Mouse (Mus musculus): ENCODE results near the gene Dct. TPM values are rescaled to one million over a fixed set of nuclear protein-coding genes. Genes with fewer than 3 reads are reported as not detected.

Dct gene
- polyA plus RNA-seq, 1 experiment from 2014 or later: 0.73 TPM

DNA sequence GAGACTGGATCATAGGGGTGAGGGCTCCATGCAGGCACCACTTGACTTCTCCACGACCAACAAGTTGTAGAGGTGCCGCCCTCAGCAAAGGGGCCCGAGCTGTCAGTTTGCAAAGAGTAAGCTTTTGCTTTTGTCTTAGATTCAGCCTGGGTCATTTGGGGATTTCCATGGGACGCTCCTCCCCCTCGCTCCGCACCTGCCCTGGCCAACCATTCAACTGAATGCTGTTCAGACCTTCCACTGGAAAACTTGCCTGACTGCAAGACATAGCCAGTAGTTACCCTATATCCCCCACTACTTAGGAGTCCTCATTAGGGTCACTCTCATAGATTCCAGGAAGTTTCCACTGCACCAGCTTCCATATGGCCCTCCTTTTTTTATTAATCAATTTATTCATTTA is 31.8 kb upstream of the Dct start:
- Histone ChIP-seq H3K4me3 (ENCODE audit: low read depth, low read length) (no peak overlapping the region), H3K9me3 (replicated peaks; ENCODE audit: control insufficient read depth, low read length) (no peaks in the 10 kb centered on the region), H3K36me3 (ENCODE audit: control insufficient read depth, insufficient read depth, low read length) (no peaks in the 10 kb centered on the region), H3K9ac (ENCODE audit: low read depth, low read length) (no peak overlapping the region), H3K27me3 (ENCODE audit: control insufficient read depth, insufficient read depth, low read length) (no peaks in the 10 kb centered on the region), H3K4me2 (no peak overlapping the region), H3K4me1 (ENCODE audit: control insufficient read depth, insufficient read depth, low read length) (no peaks in the 10 kb centered on the region), H3K27ac (ENCODE audit: low read depth, low read length) (no peak overlapping the region)
- ATAC-seq (replicated peaks; ENCODE audit: insufficient number of reproducible peaks, low FRiP score, low TSS enrichment): no peak
- WGBS (ENCODE audit: insufficient replicate concordance): 82% methylated on average over 6 of the region's 6 CpGs

DNA sequence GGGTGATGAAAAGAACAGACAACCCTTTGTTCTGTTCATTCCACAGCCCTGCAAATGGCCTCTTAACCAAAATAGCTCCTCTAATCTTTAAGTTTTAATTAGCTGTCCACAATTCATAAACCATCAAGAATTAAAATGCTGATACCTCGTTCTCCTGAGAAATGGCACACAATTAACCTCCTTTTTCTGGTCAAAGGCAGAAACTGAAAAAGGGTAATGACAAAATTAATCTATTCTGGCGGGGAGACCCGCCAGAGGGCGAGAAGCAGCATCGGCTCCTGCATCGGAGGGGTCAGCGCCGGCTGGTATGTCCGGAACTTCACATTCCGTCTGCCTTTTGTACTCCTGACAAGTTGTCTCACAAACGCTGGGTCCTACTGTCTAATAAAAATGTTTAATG is 28.6 kb upstream of the Dct start:
- Histone ChIP-seq H3K4me2 (peak overlapping the region; percentile 25; the same call in 1 of the 2 replicates), H3K4me1 (ENCODE audit: control insufficient read depth, insufficient read depth, low read length) (no peaks in the 10 kb centered on the region), H3K9me3 (replicated peaks; ENCODE audit: control insufficient read depth, low read length) (no peaks in the 10 kb centered on the region), H3K27ac (ENCODE audit: low read depth, low read length) (no peak overlapping the region), H3K36me3 (ENCODE audit: control insufficient read depth, insufficient read depth, low read length) (no peaks in the 10 kb centered on the region), H3K27me3 (ENCODE audit: control insufficient read depth, insufficient read depth, low read length) (no peaks in the 10 kb centered on the region), H3K9ac (ENCODE audit: low read depth, low read length) (no peak overlapping the region), H3K4me3 (ENCODE audit: low read depth, low read length) (no peak overlapping the region)
- 40% methylated on average over 11 of the region's 11 CpGs for WGBS (ENCODE audit: insufficient replicate concordance)
- ATAC-seq (replicated peaks; ENCODE audit: insufficient number of reproducible peaks, low FRiP score, low TSS enrichment): no peak

DNA sequence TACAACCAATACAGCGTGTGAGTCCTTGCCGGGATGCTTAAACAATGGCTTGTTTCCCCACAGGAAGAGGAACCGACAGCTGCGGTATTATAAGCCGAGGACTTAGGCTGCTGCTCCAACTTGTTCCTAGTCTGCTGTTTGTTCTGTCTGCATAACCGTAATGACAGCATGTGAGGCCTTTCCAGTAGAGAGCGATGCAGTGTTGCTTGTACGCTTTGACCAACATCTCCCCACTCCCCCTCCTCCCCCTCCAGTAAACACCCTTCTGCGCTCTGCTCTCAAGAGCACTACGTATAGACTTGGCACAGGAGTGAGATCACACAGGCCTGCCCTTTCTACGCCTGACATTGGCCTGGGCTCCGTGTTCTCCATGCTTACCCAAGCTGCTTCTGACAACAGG is 18.1 kb upstream of the Dct start:
- H3K9ac ChIP-seq (ENCODE audit: low read depth, low read length): no peak overlapping the region
- no peak overlapping the region for H3K27ac ChIP-seq (ENCODE audit: low read depth, low read length)
- H3K9me3 ChIP-seq (replicated peaks; ENCODE audit: control insufficient read depth, low read length): no peaks in the 10 kb centered on the region
- H3K4me1 ChIP-seq (ENCODE audit: control insufficient read depth, insufficient read depth, low read length): no peaks in the 10 kb centered on the region
- H3K36me3 ChIP-seq (ENCODE audit: control insufficient read depth, insufficient read depth, low read length): no peaks in the 10 kb centered on the region
- no peak for ATAC-seq (replicated peaks; ENCODE audit: insufficient number of reproducible peaks, low FRiP score, low TSS enrichment)
- WGBS (ENCODE audit: insufficient replicate concordance): 74% methylated on average over 12 of the region's 12 CpGs
- H3K4me2 ChIP-seq: no peak overlapping the region
- H3K4me3 ChIP-seq (ENCODE audit: low read depth, low read length): no peak overlapping the region
- no peaks in the 10 kb centered on the region for H3K27me3 ChIP-seq (ENCODE audit: control insufficient read depth, insufficient read depth, low read length)

DNA sequence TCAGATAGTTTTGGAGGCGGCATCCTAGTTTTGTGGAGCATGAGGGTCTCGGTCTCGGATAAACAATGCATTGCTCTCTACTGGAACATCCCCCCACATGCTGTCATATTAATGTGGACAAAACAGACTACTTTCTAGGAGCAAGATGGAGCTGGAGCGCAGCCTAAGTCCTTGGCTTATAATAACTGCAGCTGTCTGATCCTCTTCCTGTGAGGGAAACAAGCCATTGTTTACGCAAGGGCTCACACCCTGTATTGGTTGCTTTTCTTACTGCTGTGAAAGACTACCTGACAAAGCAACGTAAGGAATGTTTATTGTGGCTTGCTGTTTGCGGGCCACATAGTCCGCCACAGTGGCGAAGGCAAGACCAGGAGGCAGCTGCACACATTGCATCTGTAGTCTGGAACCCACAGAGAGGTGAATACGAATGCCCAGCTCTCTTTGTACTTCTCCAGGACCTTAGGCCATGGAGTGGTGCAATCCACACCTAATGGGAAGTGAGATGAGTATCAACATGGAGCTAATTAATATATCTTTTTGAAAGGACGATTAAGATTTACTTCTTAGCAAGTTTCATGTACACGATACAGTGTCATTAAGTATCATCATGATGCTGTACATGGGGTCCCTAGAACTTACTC is 17.5 kb upstream of the Dct start:
- no peak overlapping the region for H3K4me2 ChIP-seq
- no peak overlapping the region for H3K27ac ChIP-seq (ENCODE audit: low read depth, low read length)
- H3K4me1 ChIP-seq (ENCODE audit: control insufficient read depth, insufficient read depth, low read length): no peaks in the 10 kb centered on the region
- no peaks in the 10 kb centered on the region for H3K36me3 ChIP-seq (ENCODE audit: control insufficient read depth, insufficient read depth, low read length)
- no peak for ATAC-seq (replicated peaks; ENCODE audit: insufficient number of reproducible peaks, low FRiP score, low TSS enrichment)
- no peaks in the 10 kb centered on the region for H3K27me3 ChIP-seq (ENCODE audit: control insufficient read depth, insufficient read depth, low read length)
- WGBS (ENCODE audit: insufficient replicate concordance): 79% methylated on average over 12 of the region's 12 CpGs
- H3K9me3 ChIP-seq (replicated peaks; ENCODE audit: control insufficient read depth, low read length): no peaks in the 10 kb centered on the region
- H3K4me3 ChIP-seq (ENCODE audit: low read depth, low read length): no peak overlapping the region
- H3K9ac ChIP-seq (ENCODE audit: low read depth, low read length): no peak overlapping the region

DNA sequence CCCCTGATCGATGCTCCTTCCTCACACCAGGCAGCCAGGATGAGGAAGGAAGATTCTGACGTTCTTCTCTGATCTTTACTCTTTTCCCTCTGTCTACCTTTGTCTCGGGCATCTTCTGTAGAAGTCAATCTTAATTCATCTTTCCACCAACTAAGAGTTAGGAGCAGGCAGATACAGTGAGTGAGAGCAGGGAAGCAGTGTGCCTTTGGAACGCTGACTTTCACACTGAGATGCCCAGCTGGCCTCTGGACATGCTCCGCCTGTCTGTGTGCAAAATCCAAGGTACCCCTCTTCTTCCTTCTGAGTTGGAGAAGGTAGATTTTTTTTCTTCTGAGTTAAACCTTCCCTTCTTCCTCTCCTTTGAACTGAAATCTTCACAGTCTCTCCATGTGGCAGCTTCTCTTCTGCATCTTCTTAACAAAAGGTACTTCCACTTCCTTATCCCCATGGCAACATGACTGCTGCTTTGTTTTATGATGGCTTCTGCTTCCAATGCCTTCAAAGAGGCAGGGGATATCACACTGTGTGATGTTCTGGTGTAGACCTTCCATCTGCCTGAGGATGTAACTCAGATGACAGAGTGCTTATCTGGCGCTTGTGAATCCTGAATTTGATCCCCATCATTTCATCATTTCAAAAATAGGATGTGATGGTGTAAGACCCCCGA is 9.9 kb upstream of the Dct start:
- Histone ChIP-seq H3K9ac (ENCODE audit: low read depth, low read length) (no peak overlapping the region), H3K27me3 (ENCODE audit: control insufficient read depth, insufficient read depth, low read length) (no peaks in the 10 kb centered on the region), H3K4me2 (no peak overlapping the region), H3K9me3 (replicated peaks; ENCODE audit: control insufficient read depth, low read length) (no peaks in the 10 kb centered on the region), H3K4me1 (ENCODE audit: control insufficient read depth, insufficient read depth, low read length) (no peaks in the 10 kb centered on the region), H3K36me3 (ENCODE audit: control insufficient read depth, insufficient read depth, low read length) (no peaks in the 10 kb centered on the region), H3K4me3 (ENCODE audit: low read depth, low read length) (no peak overlapping the region), H3K27ac (ENCODE audit: low read depth, low read length) (no peak overlapping the region)
- no peak for ATAC-seq (replicated peaks; ENCODE audit: insufficient number of reproducible peaks, low FRiP score, low TSS enrichment)
- 77% methylated on average over 7 of the region's 7 CpGs for WGBS (ENCODE audit: insufficient replicate concordance)

DNA sequence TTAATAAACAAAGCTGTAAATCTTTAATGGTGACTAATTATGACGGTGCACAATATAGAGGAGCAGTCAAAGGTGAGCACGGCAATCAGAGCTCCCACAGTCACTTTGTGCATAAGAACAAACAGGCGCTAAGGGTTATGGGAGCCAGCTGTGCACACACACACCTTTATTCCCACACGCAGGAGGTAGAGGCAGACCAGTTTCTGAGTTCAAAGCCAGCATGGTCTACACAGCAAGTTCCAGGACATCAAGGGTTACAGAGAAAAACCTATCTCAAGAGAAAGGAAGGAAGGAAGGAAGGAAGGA is 6.5 kb upstream of the Dct start:
- no peak overlapping the region for H3K4me3 ChIP-seq (ENCODE audit: low read depth, low read length)
- H3K9ac ChIP-seq (ENCODE audit: low read depth, low read length): no peak overlapping the region
- no peaks in the 10 kb centered on the region for H3K36me3 ChIP-seq (ENCODE audit: control insufficient read depth, insufficient read depth, low read length)
- H3K27ac ChIP-seq (ENCODE audit: low read depth, low read length): no peak overlapping the region
- no peak overlapping the region for H3K4me2 ChIP-seq
- no peaks in the 10 kb centered on the region for H3K9me3 ChIP-seq (replicated peaks; ENCODE audit: control insufficient read depth, low read length)
- H3K4me1 ChIP-seq (ENCODE audit: control insufficient read depth, insufficient read depth, low read length): no peaks in the 10 kb centered on the region
- ATAC-seq (replicated peaks; ENCODE audit: insufficient number of reproducible peaks, low FRiP score, low TSS enrichment): no peak
- H3K27me3 ChIP-seq (ENCODE audit: control insufficient read depth, insufficient read depth, low read length): peaks cover 3% of the 10 kb centered on the region; the same call in 1 of the 2 replicates
- WGBS (ENCODE audit: insufficient replicate concordance): 88% methylated on average over 4 of the region's 4 CpGs

DNA sequence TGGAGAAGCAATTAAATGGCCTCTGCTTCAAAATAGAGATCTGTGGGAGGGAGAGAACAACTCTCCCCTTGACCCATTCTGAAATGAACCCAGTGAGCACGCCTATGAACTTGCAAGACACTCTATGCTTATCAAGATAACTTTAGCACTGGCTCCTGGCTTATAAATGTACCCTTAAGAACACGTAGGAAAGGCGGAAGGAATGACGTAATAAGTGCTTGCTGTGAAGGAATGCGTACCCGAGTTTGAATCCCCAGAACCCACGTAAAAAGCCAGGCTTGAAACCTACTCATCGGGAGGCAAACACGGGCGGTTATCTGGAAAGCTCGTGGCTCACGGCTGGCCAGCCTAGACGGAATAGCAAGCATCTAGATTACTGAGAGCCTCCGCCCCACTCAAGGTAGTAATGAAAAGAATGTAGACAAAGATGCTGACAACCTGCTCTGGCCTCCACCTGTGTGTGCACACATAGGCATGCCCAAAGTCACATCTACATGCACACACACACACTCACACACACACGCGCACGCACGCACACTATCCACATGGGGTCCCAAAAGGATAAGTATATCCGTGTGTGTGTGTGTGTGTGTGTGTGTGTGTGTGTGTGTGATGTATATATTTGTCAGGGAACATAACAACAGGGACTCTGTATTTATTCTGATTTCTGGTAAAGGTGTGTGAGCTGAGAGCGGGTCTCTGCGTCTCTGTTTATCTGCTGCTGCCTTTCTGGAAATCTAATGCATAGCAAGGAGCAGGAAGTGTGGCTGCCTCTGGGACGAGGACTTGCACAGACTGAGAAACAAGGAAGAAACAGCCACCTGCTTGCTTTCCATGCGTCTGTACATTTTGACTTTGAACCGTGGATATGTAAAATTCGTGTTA is 5.9 kb upstream of the Dct start:
- no peaks in the 10 kb centered on the region for H3K36me3 ChIP-seq (ENCODE audit: control insufficient read depth, insufficient read depth, low read length)
- ATAC-seq (replicated peaks; ENCODE audit: insufficient number of reproducible peaks, low FRiP score, low TSS enrichment): no peak
- H3K4me3 ChIP-seq (ENCODE audit: low read depth, low read length): no peak overlapping the region
- WGBS (ENCODE audit: insufficient replicate concordance): 81% methylated on average over 25 of the region's 25 CpGs
- H3K27ac ChIP-seq (ENCODE audit: low read depth, low read length): no peak overlapping the region
- no peaks in the 10 kb centered on the region for H3K4me1 ChIP-seq (ENCODE audit: control insufficient read depth, insufficient read depth, low read length)
- no peak overlapping the region for H3K4me2 ChIP-seq
- H3K9ac ChIP-seq (ENCODE audit: low read depth, low read length): no peak overlapping the region
- no peaks in the 10 kb centered on the region for H3K9me3 ChIP-seq (replicated peaks; ENCODE audit: control insufficient read depth, low read length)
- H3K27me3 ChIP-seq (ENCODE audit: control insufficient read depth, insufficient read depth, low read length): peaks cover 3% of the 10 kb centered on the region

DNA sequence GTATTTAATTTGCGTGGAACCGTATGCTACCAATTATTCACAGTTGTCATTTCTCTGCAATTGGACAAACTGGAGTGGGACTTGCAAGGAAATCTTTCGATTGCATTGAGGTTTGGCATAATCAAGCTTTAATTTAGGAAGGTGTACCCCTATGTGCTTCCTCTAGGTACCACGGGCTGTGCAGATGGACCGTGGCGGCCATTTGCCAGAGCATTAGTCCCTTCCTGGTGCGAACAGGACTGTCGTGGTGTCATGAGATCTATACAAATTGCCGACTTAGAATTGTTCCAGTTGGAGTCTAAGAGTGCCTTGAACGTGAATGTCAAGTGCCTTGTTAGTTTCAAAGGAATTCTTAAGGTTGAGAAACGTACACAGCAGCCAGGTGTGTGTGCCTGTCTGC is 726 bp upstream of the Dct start:
- H3K9ac ChIP-seq (ENCODE audit: low read depth, low read length): no peak overlapping the region
- no peak for ATAC-seq (replicated peaks; ENCODE audit: insufficient number of reproducible peaks, low FRiP score, low TSS enrichment)
- no peak overlapping the region for H3K4me2 ChIP-seq
- no peaks in the 10 kb centered on the region for H3K36me3 ChIP-seq (ENCODE audit: control insufficient read depth, insufficient read depth, low read length)
- 82% methylated on average over 11 of the region's 11 CpGs for WGBS (ENCODE audit: insufficient replicate concordance)
- H3K4me3 ChIP-seq (ENCODE audit: low read depth, low read length): no peak overlapping the region
- no peak overlapping the region for H3K27ac ChIP-seq (ENCODE audit: low read depth, low read length)
- H3K9me3 ChIP-seq (replicated peaks; ENCODE audit: control insufficient read depth, low read length): no peaks in the 10 kb centered on the region
- H3K27me3 ChIP-seq (ENCODE audit: control insufficient read depth, insufficient read depth, low read length): peaks cover 3% of the 10 kb centered on the region
- H3K4me1 ChIP-seq (ENCODE audit: control insufficient read depth, insufficient read depth, low read length): no peaks in the 10 kb centered on the region
